Mouse (Mus musculus) CH12.LX (cell line): ENCODE data around the gene Gm10959.

Experiments
- CHD2 ChIP-seq: IDR thresholded peaks from 2 replicates; pipeline ENCODE4 v1.6.1; 2011; ENCODE audit warnings: low read length, improper control_type of control experiment
- ELF1 ChIP-seq: IDR thresholded peaks from 2 replicates; pipeline ENCODE4 v1.6.1; 2014; ENCODE audit warnings: low read depth, mild to moderate bottlenecking, inconsistent platforms, low read length, improper control_type of control experiment
- RCOR1 ChIP-seq: conservative IDR thresholded peaks from 2 replicates; pipeline ENCODE4 v1.6.1; 2012; ENCODE audit warnings: low read depth, mild to moderate bottlenecking, inconsistent platforms, low read length, improper control_type of control experiment
- SIN3A ChIP-seq: IDR thresholded peaks from 2 replicates; pipeline ENCODE4 v1.6.1; 2012; ENCODE audit warnings: low read length, improper control_type of control experiment, inconsistent platforms

DNA sequence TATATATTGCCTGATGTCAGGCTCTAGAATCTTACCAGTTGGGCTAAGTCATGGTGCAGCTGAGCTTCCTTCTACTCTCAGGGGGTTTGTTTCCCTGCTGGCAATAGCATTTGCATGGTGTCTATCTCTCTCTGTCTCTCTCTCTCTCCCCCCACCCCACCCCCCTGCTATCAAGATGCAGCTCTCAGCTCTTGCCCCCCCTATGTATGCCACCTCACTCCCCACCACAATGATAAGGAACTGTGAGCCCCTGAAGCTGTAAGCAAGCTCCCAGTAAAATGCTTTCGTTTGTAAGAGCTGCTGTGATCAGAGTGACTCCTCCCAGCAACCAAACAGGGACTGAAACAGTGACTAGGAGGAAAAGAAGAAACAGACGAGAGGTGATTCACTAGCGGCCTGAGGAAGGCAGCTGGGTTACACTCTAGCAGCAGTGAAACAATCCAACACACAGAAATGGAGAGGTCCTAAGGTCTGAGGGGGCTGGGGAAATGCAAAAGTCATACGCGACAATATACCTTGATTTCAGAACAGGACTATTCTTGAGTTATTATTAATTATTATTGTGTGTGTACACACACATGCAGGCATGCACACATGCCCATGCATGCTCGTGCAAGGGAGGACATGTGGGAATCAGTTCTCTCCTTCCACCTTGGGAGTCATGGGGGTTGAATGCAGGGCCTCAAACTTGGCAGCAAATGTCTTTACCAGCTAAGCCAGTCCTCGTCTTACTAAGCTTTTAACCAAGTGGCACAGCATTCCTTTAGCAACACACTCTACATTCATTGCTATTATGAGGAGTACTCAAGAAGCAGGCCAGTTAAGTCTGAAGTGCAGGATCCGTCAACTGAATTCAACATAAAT lies 1.6 kb upstream of the Gm10959 start:
- TF ChIP-seq CHD2, result no peak
- TF ChIP-seq RCOR1, result no peak
- TF ChIP-seq ELF1, result no peak
- no peak for TF ChIP-seq SIN3A
